25 mouse cellular contexts compared by ENCODE assay signal in the genomic region with DNA sequence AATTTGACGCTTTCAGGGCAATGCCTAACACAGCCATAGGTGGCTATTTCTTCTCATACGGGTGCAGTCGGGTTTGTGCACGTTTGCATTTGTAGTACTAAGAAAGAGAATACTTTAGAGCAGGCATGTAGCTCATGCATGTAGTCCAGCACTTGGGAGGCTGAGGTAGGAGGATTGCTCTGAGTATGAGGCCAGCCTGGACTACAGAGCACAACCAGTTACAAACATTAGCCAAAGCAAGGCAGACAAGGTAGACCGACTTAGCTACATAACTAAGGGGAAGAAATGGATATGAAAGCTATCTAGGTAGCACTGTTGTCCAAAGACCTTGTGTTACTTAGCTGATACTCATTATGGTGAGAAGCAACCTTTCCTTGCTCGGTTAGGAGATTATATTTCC. TPM values are rescaled to one million over a fixed set of nuclear protein-coding genes. Genes with fewer than 3 reads are reported as not detected.
DNase-seq lines count a peak whose midpoint lies in the region; ATAC-seq and TF ChIP-seq lines count a peak whose summit lies in the region.
"Had no signal": no experiment of that assay in that cellular context is flagged by ENCODE, and none has a peak within 500 bp of the region (broad histone marks: within the 10 kb centered on the region; RNA-seq: fewer than 3 reads in every experiment).

No protein-coding gene starts in this region.

- H3K9ac ChIP-seq in liver, embryonic 11.5 days (ENCODE audit: low read depth, low read length) = no peak overlapping the region
- H3K9ac ChIP-seq in MEL (ENCODE audit: control insufficient read depth, low read depth, low read length, poor library complexity, severe bottlenecking) = no peak overlapping the region
- peak overlapping the region; percentile 26; the same call in 1 of the 2 replicates for H3K9ac ChIP-seq in liver, embryonic 15.5 days
- H3K9ac ChIP-seq in intestine, embryonic 15.5 days = no peak overlapping the region
- H3K9ac ChIP-seq: embryonic facial prominence, embryonic 12.5 days; forebrain, embryonic 12.5 days; limb, embryonic 13.5 days had no signal

- no peak for TF ChIP-seq CTCF in MEL (IDR thresholded peaks at IDR 0.05 in 2 of 3, conservative IDR thresholded peaks at IDR 0.05 in 1 of 3; ENCODE audit: control insufficient read depth in 1 of 3, insufficient read depth in 1 of 3, low read depth in 2 of 3, low read length in 3 of 3, poor library complexity in 1 of 3, severe bottlenecking in 1 of 3)

- H3K27me3 ChIP-seq in liver, embryonic 11.5 days (replicated peaks; ENCODE audit: control insufficient read depth, insufficient read depth, low read length) = no peaks in the 10 kb centered on the region
- no peaks in the 10 kb centered on the region for H3K27me3 ChIP-seq in MEL (ENCODE audit: control insufficient read depth in 1 of 2, insufficient read depth in 2 of 2, low read length in 2 of 2)
- no peaks in the 10 kb centered on the region for H3K27me3 ChIP-seq in liver, embryonic 15.5 days
- H3K27me3 ChIP-seq in intestine, embryonic 15.5 days (replicated peaks) = no peaks in the 10 kb centered on the region
- H3K27me3 ChIP-seq: embryonic facial prominence, embryonic 12.5 days; forebrain, embryonic 12.5 days; limb, embryonic 13.5 days; Patski had no signal

- TF ChIP-seq POLR2A in MEL (IDR thresholded peaks at IDR 0.05; ENCODE audit: control insufficient read depth in 1 of 2, insufficient read depth in 1 of 2, low read depth in 1 of 2, low read length in 2 of 2, poor library complexity in 1 of 2) = no peak

- peaks cover 43% of the 10 kb centered on the region for H3K4me1 ChIP-seq in liver, embryonic 11.5 days (replicated peaks; ENCODE audit: control insufficient read depth, insufficient read depth, low read length)
- H3K4me1 ChIP-seq in MEL (ENCODE audit: control insufficient read depth in 1 of 2, insufficient read depth in 2 of 2, low read length in 2 of 2) = peaks cover 11 to 12% of the 10 kb centered on the region in 2 experiments
- H3K4me1 ChIP-seq in liver, embryonic 15.5 days (replicated peaks) = peaks cover 55% of the 10 kb centered on the region
- peaks cover 19% of the 10 kb centered on the region for H3K4me1 ChIP-seq in intestine, embryonic 15.5 days (replicated peaks)

- H3K79me2 ChIP-seq in MEL (ENCODE audit: control insufficient read depth, insufficient read depth, low read length, poor library complexity) = peaks cover 47% of the 10 kb centered on the region

- DNase-seq in liver, embryonic 11.5 days (ENCODE audit: low spot score) = no peak
- DNase-seq in liver = no peak
- DNase-seq in 3T3-L1 (ENCODE audit: low read depth, low spot score) = peak; percentile 29
- DNase-seq in MEL (ENCODE audit: low read depth, low spot score) = peak; percentile 25
- DNase-seq: adrenal gland, adult 8-10 months; cerebellum, adult 9-11 months; gastrocnemius, postnatal 10 days; heart, adult 18-20 months; heart, postnatal 4 days; kidney, adult 11 months; right cerebral cortex, postnatal 4 days had no signal

- 79% methylated on average over 6 of the region's 6 CpGs for WGBS in liver, embryonic 11.5 days
- 42% methylated on average over 6 of the region's 6 CpGs for WGBS in liver, embryonic 15.5 days (ENCODE audit: insufficient replicate concordance)
- WGBS in intestine, embryonic 15.5 days = 82% methylated on average over 6 of the region's 6 CpGs

- TF ChIP-seq RAD21 in MEL (IDR thresholded peaks at IDR 0.05; ENCODE audit: low read depth, low read length) = no peak

- 0 out of 2 replicates have a peak overlapping the region, but pooled peaks have one; percentile 38 for H3K27ac ChIP-seq in liver, embryonic 11.5 days (ENCODE audit: low read depth, low read length)
- H3K27ac ChIP-seq in MEL (ENCODE audit: control insufficient read depth, low read depth, low read length) = no peak overlapping the region
- H3K27ac ChIP-seq in liver, embryonic 15.5 days (replicated peaks) = peak overlapping the region; percentile 71
- H3K27ac ChIP-seq in intestine, embryonic 15.5 days = no peak overlapping the region
- H3K27ac ChIP-seq: embryonic facial prominence, embryonic 12.5 days; forebrain, embryonic 12.5 days; hindbrain, postnatal 0 days; limb, embryonic 13.5 days had no signal

- peak overlapping the region; percentile 13; the same call in 1 of the 2 replicates for H3K4me2 ChIP-seq in liver, embryonic 11.5 days
- peak overlapping the region; percentile 49 for H3K4me2 ChIP-seq in liver, embryonic 15.5 days
- no peak overlapping the region for H3K4me2 ChIP-seq in intestine, embryonic 15.5 days (replicated peaks)
- H3K4me2 ChIP-seq: embryonic facial prominence, embryonic 12.5 days; forebrain, embryonic 12.5 days; limb, embryonic 13.5 days had no signal

- TF ChIP-seq EP300 in MEL (IDR thresholded peaks at IDR 0.05; ENCODE audit: low read depth in 1 of 2, low read length in 2 of 2) = no peak

- H3K36me3 ChIP-seq in liver, embryonic 11.5 days (ENCODE audit: control insufficient read depth, insufficient read depth, low read length) = peaks cover 3% of the 10 kb centered on the region; the same call in 1 of the 2 replicates
- peaks cover 16 to 30% of the 10 kb centered on the region in 2 experiments for H3K36me3 ChIP-seq in MEL (ENCODE audit: control insufficient read depth in 1 of 2, insufficient read depth in 2 of 2, low read length in 2 of 2)
- peaks cover 13% of the 10 kb centered on the region for H3K36me3 ChIP-seq in liver, embryonic 15.5 days (replicated peaks)
- 0 out of 2 replicates have a peak, but pooled peaks cover 4% of the 10 kb centered on the region for H3K36me3 ChIP-seq in intestine, embryonic 15.5 days

- H3K9me3 ChIP-seq in liver, embryonic 11.5 days (ENCODE audit: control insufficient read depth, low read length) = no peaks in the 10 kb centered on the region
- no peaks in the 10 kb centered on the region for H3K9me3 ChIP-seq in MEL (replicated peaks; ENCODE audit: insufficient read depth, low read length)
- H3K9me3 ChIP-seq in liver, embryonic 15.5 days (replicated peaks) = no peaks in the 10 kb centered on the region
- H3K9me3 ChIP-seq in intestine, embryonic 15.5 days = no peaks in the 10 kb centered on the region
- H3K9me3 ChIP-seq: embryonic facial prominence, embryonic 12.5 days; forebrain, embryonic 12.5 days; limb, embryonic 13.5 days had no signal

- H3K4me3 ChIP-seq in liver, embryonic 11.5 days (ENCODE audit: low read depth, low read length) = no peak overlapping the region
- no peak overlapping the region for H3K4me3 ChIP-seq in MEL (ENCODE audit: control insufficient read depth in 1 of 2, insufficient read depth in 1 of 2, low read depth in 2 of 2, low read length in 2 of 2)
- H3K4me3 ChIP-seq in liver, embryonic 15.5 days (replicated peaks) = no peak overlapping the region
- no peak overlapping the region for H3K4me3 ChIP-seq in intestine, embryonic 15.5 days (replicated peaks)
- H3K4me3 ChIP-seq: embryonic facial prominence, embryonic 12.5 days; forebrain, embryonic 12.5 days; limb, embryonic 13.5 days had no signal

- ATAC-seq in liver, embryonic 11.5 days (replicated peaks; ENCODE audit: low FRiP score) = no peak
- no peak for ATAC-seq in liver, embryonic 15.5 days (ENCODE audit: insufficient read depth)
- ATAC-seq in intestine, embryonic 15.5 days = no peak
- no peak for ATAC-seq in megakaryocyte progenitor cell, adult 5-6 weeks (replicated peaks; ENCODE audit: poor library complexity)
- ATAC-seq: hindbrain, postnatal 0 days; Patski had no signal

TF ChIP-seq in MEL, 35 proteins besides CTCF, POLR2A, EP300 and RAD21 (continues in another document):
- TF ChIP-seq USF2 (IDR thresholded peaks at IDR 0.05; ENCODE audit: borderline replicate concordance in 1 of 2, insufficient read depth in 1 of 2, low read depth in 1 of 2, low read length in 2 of 2) (no peak), GATA1 (IDR thresholded peaks at IDR 0.05; ENCODE audit: low read depth, low read length) (no peak), POLR2AphosphoS5 (IDR thresholded peaks at IDR 0.05; ENCODE audit: borderline replicate concordance, low read depth, low read length) (no peak), ZC3H11A (IDR thresholded peaks at IDR 0.05; ENCODE audit: low read depth, low read length) (no peak), SMC3 (IDR thresholded peaks at IDR 0.05; ENCODE audit: low read depth, low read length) (no peak), MEF2A (IDR thresholded peaks at IDR 0.05; ENCODE audit: extremely low read depth, insufficient replicate concordance, low read depth, low read length, poor library complexity, severe bottlenecking) (no peak), ETS1 (IDR thresholded peaks at IDR 0.05; ENCODE audit: low read depth, low read length) (no peak)

RNA-seq across cellular contexts. Expression of gene Tceanc2, which starts 3.0 kb away (rescaled TPM):
- 23.0 and 32.3 TPM in 2 replicates for polyA plus RNA-seq in liver, embryonic 11.5 days (2014; fragmentation: Nextera tagmentation; extraction: Ambion mirVana)
- 1.5 and 1.9 TPM in 2 replicates for total RNA-seq in MEL (2012; rRNA removed)
- polyA plus RNA-seq in MEL (2012; ENCODE audit: insufficient read depth in 1 of 2, insufficient read length in 2 of 2, low read depth in 1 of 2, low replicate concordance in 2 of 2, missing spikeins in 1 of 2) = 1 to 10 TPM in 1 of 2 experiments, not detected in 1; 9.4 TPM
- polyA plus RNA-seq in liver, embryonic 15.5 days (2015; fragmentation: Nextera tagmentation; extraction: Ambion mirVana) = 11.9 and 14.4 TPM in 2 replicates
- polyA plus RNA-seq in intestine, embryonic 15.5 days (2015; fragmentation: Nextera tagmentation; extraction: Ambion mirVana) = 21.8 and 35.1 TPM in 2 replicates
- 17.3 and 25.5 TPM in 2 replicates for total RNA-seq in megakaryocyte progenitor cell, adult 5-6 weeks (2015)
- 20.5 and 25.3 TPM in 2 replicates for total RNA-seq in megakaryocyte progenitor cell, adult 5-6 weeks (2017)

RNA-seq across cellular contexts. Expression of gene Tmem59, which starts 3.7 kb away (rescaled TPM):
- 221 and 223 TPM in 2 replicates for polyA plus RNA-seq in liver, embryonic 11.5 days (2014; fragmentation: Nextera tagmentation; extraction: Ambion mirVana)
- 51.9 and 55.8 TPM in 2 replicates for total RNA-seq in MEL (2012; rRNA removed)
- polyA plus RNA-seq in MEL (2012; ENCODE audit: insufficient read depth in 1 of 2, insufficient read length in 2 of 2, low read depth in 1 of 2, low replicate concordance in 2 of 2, missing spikeins in 1 of 2) = 10 to 100 TPM in 1 of 2 experiments, not detected in 1; 78.9 TPM
- polyA plus RNA-seq in liver, embryonic 15.5 days (2015; fragmentation: Nextera tagmentation; extraction: Ambion mirVana) = 178 and 182 TPM in 2 replicates
- 394 and 425 TPM in 2 replicates for polyA plus RNA-seq in intestine, embryonic 15.5 days (2015; fragmentation: Nextera tagmentation; extraction: Ambion mirVana)
- 267 and 292 TPM in 2 replicates for total RNA-seq in megakaryocyte progenitor cell, adult 5-6 weeks (2015)
- total RNA-seq in megakaryocyte progenitor cell, adult 5-6 weeks (2017) = 122 and 151 TPM in 2 replicates

RNA-seq across cellular contexts. Expression of gene Ldlrad1, which starts 27.1 kb away (rescaled TPM):
- not detected in 2 replicates for polyA plus RNA-seq in liver, embryonic 11.5 days (2014; fragmentation: Nextera tagmentation; extraction: Ambion mirVana)
- total RNA-seq in MEL (2012; rRNA removed) = 0.15 TPM in 1 of 2 replicates, not detected in the other
- polyA plus RNA-seq in MEL (2012; ENCODE audit: insufficient read depth in 1 of 2, insufficient read length in 2 of 2, low read depth in 1 of 2, low replicate concordance in 2 of 2, missing spikeins in 1 of 2) = not detected
- polyA plus RNA-seq in liver, embryonic 15.5 days (2015; fragmentation: Nextera tagmentation; extraction: Ambion mirVana) = not detected in 2 replicates
- polyA plus RNA-seq in intestine, embryonic 15.5 days (2015; fragmentation: Nextera tagmentation; extraction: Ambion mirVana) = not detected in 2 replicates
- total RNA-seq in megakaryocyte progenitor cell, adult 5-6 weeks (2015) = not detected in 2 replicates
- not detected in 2 replicates for total RNA-seq in megakaryocyte progenitor cell, adult 5-6 weeks (2017)
- total RNA-seq: adrenal gland, adult 8-10 months; gastrocnemius, postnatal 10 days; heart, postnatal 4 days; hindbrain, postnatal 0 days; layer of hippocampus, postnatal 25 days; left cerebral cortex, postnatal 10 days had no signal
- polyA plus RNA-seq: cortical plate, adult 2 months; embryonic facial prominence, embryonic 12.5 days; forebrain, embryonic 12.5 days; heart, embryonic 14.5 days; hindbrain, postnatal 0 days; kidney, embryonic 16.5 days; limb, embryonic 13.5 days; Patski; stomach, embryonic 16.5 days had no signal

Comparison
In these comparisons a context has a peak if more than half of its experiments do, and no peak if none do; other contexts are left out.
1. DNase-seq: peak in 3T3-L1 (single experiment) and MEL (single experiment); none in liver, embryonic 11.5 days (single experiment) and liver (single experiment).
2. H3K27ac ChIP-seq: peak in liver, embryonic 11.5 days (single experiment) and liver, embryonic 15.5 days (single experiment); none in MEL (single experiment) and intestine, embryonic 15.5 days (single experiment).